Mouse (Mus musculus) telencephalon, adult 2 months (tissue): Measurements from ENCODE around the gene Itm2b.

Source experiments
- DNase-seq: peaks from one replicate; pipeline ENCODE4 v3.0.0-alpha.2; 2011; ENCODE audit warnings: low read depth, low spot score

The Itm2b gene

GRCm38 (mm10) chr14:73368966-73369365 lies 16.1 kb downstream of the Itm2b start:
- DNase-seq = no peak

DNA sequence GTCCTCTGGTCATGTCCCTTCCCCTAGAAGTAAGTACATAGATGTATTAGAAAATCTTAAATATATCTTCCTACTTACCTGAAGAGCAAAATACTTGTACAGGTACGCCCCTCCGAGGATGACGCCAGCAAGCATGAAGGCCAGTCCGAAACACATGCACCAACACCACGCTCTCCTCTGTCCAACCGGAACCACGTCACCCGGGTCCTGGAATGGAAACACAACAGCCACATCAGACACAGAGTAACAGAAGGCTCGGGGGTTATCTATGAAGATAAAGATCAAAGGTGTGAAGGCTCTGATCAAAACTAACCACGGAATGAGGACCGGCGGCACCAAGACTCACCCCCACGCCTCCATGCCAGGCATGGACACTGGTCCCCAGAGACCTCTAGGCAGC lies 16.9 kb downstream of the Itm2b start:
- DNase-seq = no peak

DNA sequence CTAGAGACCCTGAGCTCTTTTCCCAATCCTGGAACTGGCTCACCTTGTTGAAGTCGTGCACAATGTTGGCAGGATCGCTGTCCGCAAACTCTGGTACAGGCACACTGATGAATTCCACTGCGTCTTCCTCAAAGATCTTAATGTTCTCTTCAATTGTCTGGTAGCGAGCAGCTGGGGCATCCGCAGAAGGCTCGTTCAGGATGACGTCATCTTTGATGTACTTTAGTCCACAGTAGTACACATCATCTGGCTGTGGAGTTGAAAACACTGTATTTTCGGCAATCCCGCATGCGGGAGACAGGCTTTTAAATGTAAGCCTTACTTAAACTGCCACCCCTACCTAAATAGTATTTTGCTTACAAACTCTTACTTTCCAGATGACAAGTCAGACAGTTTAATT lies 18.8 kb downstream of the Itm2b start:
- DNase-seq = no peak

DNA sequence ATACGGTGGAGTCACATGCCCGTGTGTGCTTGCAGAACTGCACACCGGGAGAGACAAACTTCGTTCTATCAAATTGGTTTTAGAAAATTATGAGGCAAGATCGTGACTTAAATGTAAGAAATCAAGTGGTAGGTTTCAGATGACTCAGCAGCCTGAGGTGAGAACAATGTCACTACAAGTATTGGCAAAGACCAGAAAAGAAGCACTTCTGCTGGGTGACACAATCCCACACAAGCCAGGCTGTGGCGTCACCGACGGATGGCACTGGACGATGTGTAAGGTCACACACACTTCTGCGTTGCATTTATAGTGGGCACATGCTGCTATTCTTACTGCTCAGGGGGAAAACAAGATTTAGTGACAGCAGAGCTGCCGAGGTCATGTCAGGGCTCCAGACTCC lies 21.3 kb downstream of the Itm2b start:
- no peak for DNase-seq

DNA sequence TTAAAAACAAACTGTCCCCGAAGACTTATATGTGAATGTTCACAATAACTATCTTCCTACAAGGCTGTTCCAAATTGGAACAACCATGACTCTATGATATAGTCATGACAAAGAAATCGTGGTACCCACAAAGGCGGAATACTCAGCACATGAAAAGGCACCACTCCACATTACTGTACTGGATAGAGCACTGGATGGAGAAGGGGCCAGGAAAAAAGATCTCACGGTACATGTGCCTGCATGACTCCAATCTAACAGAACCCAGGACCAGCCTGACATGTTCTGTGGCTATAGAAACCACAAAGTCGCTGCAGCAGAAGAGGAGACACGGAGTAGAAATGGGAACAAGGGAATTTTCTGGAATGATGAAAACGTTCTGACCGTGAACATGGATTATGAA lies 30.4 kb downstream of the Itm2b start:
- DNase-seq = no peak

- no peak for DNase-seq
Observed at GRCm38 (mm10) chr14:73351118-73351517, 34.0 kb downstream of the Itm2b start.

GRCm38 (mm10) chr14:73350029-73350428 lies 35.1 kb downstream of the Itm2b start:
- no peak for DNase-seq

- no peak for DNase-seq
Observed at GRCm38 (mm10) chr14:73349061-73349670, 35.9 kb downstream of the Itm2b start.

GRCm38 (mm10) chr14:73347302-73347701 lies 37.8 kb downstream of the Itm2b start:
- DNase-seq = no peak

DNA sequence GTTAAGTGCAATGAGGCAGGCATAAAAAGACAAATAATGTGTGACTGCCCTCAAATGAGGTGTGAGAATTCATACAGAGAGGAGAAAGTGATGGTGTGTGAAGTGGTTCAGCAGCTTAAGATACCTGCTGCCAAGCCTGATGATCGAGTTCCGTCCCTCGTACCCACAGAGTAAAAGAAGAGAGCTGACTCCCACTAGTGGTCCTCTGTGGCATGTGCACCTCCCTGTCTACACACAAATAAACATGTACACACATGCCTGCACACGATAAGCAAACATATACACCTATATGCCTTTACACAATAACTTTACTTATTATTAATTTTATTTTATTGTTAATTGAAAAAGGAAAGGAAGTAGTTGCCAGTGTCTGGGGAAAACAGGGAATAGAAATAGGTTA lies 39.5 kb downstream of the Itm2b start:
- DNase-seq = no peak

DNA sequence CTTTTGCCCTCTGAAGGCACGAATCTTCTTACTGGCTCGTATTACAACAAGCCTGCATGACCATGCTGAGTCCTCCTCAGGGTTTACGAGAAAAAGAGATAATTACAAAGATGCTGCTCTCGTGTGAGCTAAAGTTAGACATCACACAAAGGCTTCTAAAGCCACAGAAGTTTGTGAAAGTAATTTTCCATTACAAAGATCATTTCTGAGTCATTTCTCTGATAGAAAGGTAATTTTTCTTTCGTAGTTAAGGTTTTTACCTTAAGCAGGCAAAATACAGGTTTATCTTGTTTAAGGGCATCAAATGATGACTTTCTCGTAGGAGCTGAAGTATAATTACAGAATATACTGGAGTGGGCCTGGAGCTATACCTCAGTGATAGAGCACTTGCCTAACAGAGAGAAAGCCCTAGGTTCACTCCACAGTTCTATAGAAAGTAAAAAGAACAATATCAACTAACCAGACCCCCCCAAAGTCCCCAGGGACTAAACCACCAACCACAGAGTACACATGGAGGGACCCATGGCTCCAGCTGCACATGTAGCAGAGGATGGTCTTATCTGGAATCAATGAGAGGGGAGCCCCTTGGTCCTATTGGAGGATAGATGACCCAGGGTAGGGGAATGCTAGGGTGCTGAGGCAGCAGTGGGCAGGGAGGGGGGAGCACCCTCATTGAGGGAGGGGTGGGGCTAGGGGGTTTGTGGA lies 44.9 kb downstream of the Itm2b start:
- no peak for DNase-seq

DNA sequence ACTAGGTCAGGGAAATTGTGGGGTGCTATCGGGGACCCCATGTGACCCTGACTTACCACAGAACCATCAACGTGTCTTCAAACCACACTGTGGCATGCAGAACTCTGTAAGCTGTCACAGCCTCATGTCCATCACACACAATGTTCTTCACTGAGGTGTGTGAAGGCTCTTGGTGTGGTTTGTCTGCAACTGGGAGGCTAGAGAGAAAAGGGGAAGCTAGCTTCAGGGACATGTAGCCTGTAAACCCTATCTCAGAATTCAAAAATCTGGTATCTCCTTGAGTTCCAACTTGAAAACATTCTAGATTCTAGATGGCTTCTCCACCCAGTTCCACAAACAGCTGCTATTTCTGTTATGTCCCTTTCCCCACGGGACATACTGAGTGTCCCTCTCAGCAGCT lies 45.5 kb downstream of the Itm2b start:
- DNase-seq = no peak

DNA sequence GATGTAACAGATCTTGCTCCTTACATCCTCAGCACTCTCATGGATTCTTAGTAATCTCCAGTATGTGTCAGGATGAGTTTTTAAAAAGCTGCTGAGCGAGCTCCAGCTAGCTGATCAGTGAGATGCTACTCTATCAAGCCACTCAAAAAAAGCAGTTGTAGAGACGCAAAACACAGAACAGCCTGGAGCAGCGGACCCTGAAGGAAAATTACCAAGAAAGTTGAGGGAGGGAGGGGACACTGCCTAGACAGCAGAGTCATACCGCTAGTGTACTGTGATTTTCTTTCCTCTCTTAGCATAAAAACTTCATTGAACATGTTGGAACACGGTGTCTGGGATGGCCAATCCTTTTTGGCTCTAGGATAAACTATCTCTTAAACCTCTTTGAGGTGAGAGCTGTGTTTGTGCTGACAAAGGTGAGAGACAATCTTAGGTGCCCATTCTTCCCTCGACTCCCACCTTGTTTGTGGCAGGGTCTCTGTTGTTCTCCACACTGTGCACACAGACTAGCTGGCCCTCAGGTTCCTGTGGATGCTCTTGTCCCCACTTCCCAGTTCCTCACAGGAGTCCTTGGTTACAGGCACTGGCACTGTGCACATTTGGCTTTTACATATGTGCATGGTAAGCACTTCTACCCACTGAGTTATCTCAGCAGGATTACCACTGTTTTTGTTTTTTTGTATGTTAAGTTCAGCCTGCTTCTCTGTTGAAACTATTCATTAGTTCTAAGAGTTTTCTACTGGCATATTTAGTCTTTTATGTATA lies 48.6 kb downstream of the Itm2b start:
- DNase-seq = no peak

DNA sequence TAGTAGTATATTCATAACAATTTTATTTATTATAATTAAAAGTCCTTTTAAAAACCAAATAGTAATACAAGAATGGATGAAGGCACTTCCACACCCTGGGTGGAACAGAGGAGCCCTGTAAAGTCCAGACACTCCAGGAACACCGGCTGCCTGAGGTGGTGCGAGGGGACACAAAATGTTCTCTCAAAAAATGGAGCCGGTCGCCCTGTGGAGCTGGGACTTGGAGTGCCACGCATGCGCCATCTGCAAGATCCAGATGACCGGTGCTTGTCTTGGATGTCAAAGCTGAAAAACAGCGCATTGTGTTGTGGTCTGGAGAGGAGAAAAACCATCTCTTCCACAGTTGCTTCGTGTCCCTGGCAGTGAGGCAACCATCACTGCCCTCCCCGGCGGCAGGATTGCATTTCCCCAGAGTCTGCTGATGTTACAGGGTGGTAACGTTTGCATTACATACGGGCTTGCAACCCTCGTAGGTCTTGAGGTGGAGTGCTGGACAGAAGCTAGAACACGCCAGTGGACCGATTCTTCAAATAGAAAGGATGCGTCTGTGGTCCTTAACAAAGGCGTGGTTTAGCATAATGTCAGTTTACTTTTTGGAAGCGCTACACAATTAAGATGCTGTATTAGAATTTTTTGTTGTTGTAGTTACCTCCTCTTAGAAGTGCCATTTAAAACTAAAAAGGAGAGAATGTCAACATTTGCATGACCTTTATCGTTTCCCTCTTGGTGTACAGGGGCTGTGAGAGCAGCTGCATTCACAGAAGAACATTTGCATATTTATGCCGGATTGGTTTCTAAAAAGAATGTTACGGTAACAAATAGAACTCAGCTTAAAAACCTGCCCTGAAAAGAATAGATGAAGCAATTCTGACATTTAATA lies 49.9 kb downstream of the Itm2b start:
- no peak for DNase-seq

DNA sequence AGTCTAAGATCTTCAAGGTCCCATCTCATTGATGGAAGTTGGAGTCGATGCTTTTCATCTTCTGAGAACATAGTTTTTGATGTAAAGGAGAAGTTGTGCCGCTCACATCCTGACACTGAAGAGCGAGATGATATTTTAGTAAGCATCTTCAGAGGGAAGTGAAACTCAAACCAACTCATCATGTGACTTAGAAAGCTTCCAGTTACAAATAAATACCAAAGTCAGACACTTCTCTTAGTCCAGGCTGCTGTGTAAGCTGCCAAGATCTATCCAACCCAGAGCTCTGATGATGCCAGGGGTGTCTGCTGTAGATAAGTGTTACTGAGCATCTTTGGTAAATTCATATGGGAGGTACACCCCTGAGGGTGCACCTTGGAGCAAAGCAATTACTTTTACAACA lies 51.2 kb downstream of the Itm2b start:
- no peak for DNase-seq

DNA sequence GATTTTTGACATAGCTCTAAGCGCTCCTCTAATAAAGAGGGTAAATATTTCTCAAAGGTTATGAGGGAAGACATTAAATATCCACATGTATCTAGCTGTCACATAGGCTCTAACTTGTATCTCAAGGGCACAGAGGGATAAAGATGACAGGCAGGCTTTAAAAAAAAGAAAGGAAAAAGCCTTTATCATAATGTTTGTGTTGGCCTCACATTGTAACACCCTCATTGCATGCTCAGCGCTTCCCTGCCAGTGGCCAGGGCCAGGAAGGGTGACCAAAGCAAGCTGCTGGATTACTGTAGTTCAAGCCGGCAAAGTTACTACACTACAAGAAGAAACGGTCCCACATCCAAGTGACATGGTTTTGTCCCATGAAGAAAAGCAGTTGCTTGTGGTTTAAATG lies 53.7 kb downstream of the Itm2b start:
- no peak for DNase-seq

- DNase-seq = no peak
Observed at GRCm38 (mm10) chr14:73329871-73330270, 55.2 kb downstream of the Itm2b start.

DNA sequence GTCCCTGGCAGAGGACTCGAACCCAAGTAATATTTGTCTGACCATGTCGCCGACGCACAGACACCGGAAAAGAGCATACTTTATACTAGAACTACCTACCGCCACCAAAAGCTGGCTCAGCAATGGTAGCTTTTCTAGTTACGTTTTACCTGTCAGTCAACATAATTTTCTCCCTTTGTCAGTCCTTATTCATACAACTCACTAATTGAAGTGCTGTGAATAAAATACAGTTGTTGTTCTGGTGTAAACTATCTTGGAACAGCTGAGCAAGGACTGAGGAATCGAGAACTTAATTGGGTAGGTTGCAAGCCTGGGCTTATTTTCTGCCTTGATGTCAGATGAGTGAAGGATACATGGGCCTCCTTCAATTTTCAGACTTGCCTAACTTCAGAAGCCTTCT lies 58.6 kb downstream of the Itm2b start:
- DNase-seq = no peak

DNA sequence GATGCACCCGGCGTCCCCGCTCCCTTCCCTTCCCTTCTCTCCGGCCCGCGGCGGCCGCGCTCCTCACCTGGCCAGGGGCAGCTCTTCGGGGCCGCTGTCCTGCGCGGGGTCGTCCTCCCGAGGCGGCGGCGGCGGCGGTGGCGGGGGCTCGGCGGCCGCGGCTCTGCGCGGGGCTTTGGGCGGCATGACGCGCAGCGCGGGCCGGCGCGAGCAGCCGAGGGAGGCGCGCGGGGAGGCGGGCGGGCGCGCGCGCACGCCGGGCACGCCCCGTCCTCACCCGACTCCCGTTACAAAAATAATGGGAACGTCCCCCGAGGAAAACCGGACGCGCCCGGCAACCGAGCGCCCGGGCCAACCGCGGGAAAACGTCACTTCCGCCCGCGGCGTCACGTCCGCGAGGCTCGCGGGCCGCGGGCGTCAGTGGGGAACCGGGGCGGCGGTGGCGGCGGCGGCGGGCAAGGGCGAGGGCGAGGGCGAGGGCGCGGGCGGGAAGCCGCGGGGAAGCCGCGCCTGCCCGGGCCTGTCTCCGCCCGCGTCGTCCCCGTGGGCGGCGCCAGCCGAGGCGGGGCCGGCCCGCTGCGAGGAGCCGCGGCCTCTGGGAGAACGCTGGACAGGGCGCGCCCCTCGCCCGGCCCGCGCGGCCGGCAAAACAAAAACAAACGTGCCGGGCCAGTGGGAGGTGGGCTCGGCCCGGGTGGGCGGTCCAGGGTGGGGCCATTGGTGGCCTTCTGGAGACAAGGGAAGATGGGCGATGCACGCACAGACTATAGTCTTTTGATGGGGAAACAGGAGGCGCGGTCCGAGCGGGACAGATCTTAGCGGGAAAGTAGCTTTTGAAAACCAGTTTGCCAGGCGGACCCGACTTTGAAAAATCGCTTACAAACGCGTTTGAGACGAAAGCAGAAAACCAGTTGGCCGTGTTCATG lies 59.4 kb downstream of the Itm2b start, which contains the start of gene Rb1:
Rb1 (minus strand) TSS at position 367 of the 926 bp plus-strand sequence.
- no peak for DNase-seq

GRCm38 (mm10) chr14:73324634-73325455 lies 60.2 kb downstream of the Itm2b start:
- DNase-seq = no peak
